Mouse (Mus musculus) gastrocnemius, postnatal 36 days (tissue): ENCODE measurements around the gene Park7. TPM values are rescaled to one million over a fixed set of nuclear protein-coding genes. Genes with fewer than 3 reads are reported as not detected.
A peak's percentile ranks its signal among the peaks of the same experiment; 100 is the strongest.

Source experiments
- DNase-seq, 2 experiments: peaks; one replicate each; pipeline ENCODE4 v3.0.0; 2022
- intact Hi-C: fragments of 180-260 bp; cut with DNase I; formaldehyde crosslinking; loops from one replicate; pipeline ENCODE4 v1.15.1; 2025
- total RNA-seq, 2 experiments: library from RNA; stranded (reverse); gene quantifications; 2 replicates each; pipeline ENCODE4 v1.2.3; 2021

Gene Park7
- total RNA-seq, 2 experiments from 2014 or later: 795 to 846 TPM

GRCm38 (mm10) chr4:150854839-150855246 is 59.4 kb downstream of the Park7 start:
- intact Hi-C loops: loop anchor here (5.0 kb wide), 1 partner anchor 42 kb away; no protein-coding TSS in a partner anchor
- DNase-seq: peak; percentile 95 to 96

- intact Hi-C loops: no loop called here
- DNase-seq: no peak
Measured at GRCm38 (mm10) chr4:150853680-150854461, 60.4 kb downstream of the Park7 start, which contains the start of gene Errfi1. TSS of gene Errfi1 (plus strand) at chr4:150853919.

GRCm38 (mm10) chr4:150852479-150852878 is 61.8 kb downstream of the Park7 start:
- no peak for DNase-seq
- intact Hi-C loops: no loop called here

DNA sequence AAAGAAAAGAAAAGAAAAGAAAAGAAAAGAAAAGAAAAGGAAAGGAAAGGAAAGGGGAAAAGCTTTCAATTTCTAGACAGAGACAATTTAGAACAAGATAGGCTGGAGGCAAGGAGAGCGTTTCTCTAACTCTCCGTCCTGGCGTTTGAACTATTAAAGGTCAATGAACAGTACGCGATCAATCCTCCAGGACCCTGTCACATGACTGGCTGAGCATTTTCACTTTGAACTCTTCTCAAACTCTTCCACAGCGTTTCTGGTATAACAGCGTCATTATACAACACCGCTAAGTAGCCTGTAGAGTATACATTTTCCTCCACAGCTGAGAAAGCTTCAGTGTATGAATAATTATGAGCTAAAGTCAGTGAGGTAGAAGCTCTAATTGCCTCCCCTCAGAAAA is 62.2 kb downstream of the Park7 start:
- intact Hi-C loops: no loop called here
- DNase-seq: no peak

GRCm38 (mm10) chr4:150850893-150851292 is 63.3 kb downstream of the Park7 start:
- no peak for DNase-seq
- intact Hi-C loops: loop anchor here (2.0 kb wide), 1 partner anchor 194 kb away; no protein-coding TSS in a partner anchor

- intact Hi-C loops: loop anchor here (2.0 kb wide), 1 partner anchor 193 kb away; no protein-coding TSS in a partner anchor
- no peak for DNase-seq
Measured at GRCm38 (mm10) chr4:150849964-150850363, 64.3 kb downstream of the Park7 start.

Other genes starting within 250 kb of the Park7 start
- 10 to 100 TPM; 18.2 to 29.9 TPM for gene Errfi1, start 60.5 kb downstream of the Park7 start, total RNA-seq
- under 1 TPM in 1 of 2 experiments, not detected in 1; 0.30 TPM for gene Tnfrsf9, start 125 bp upstream of the Park7 start, total RNA-seq
- gene Uts2, start 82.7 kb upstream of the Park7 start, total RNA-seq: not detected
- gene Per3, start 130.2 kb upstream of the Park7 start, total RNA-seq: 10 to 100 TPM in 1 of 2 experiments, 1 to 10 TPM in 1; 7.9 to 12.9 TPM
- gene Vamp3, start 143.5 kb upstream of the Park7 start, total RNA-seq: 10 to 100 TPM; 48.7 to 49.6 TPM
- not detected for gene Gm13090, start 175.1 kb upstream of the Park7 start, total RNA-seq